Mouse (Mus musculus) megakaryocyte, embryonic 14.5 days (primary cell): ENCODE measurements at regions not wholly inside any gene's neighbourhood (a gene's known extent, or its start where the extent isn't known, plus 50 kb on each side); places are given as distances from the start of the nearest gene placed in this dataset.

ENCODE experiments used
- H3K27me3 ChIP-seq: replicated peaks from 2 replicates; pipeline ENCODE3; 2012; ENCODE audit warnings: inconsistent platforms
- H3K36me3 ChIP-seq: replicated peaks from 2 replicates; pipeline ENCODE3; 2012; ENCODE audit warnings: low read length, inconsistent platforms, mixed read lengths
- H3K4me1 ChIP-seq: 2 replicates; pipeline ENCODE4 v1.6.1; 2012; ENCODE audit warnings: inconsistent platforms
- H3K4me3 ChIP-seq: replicated peaks from 2 replicates; pipeline ENCODE3; 2012; ENCODE audit warnings: moderate library complexity, mild to moderate bottlenecking, inconsistent platforms
- H3K9me3 ChIP-seq: 2 replicates; pipeline ENCODE4 v1.6.1; 2012; ENCODE audit warnings: inconsistent platforms
- FLI1 ChIP-seq: IDR thresholded peaks from 2 replicates; pipeline ENCODE4 v1.6.1; 2012; ENCODE audit warnings: low read length, inconsistent platforms, mixed read lengths
- GATA1 ChIP-seq: IDR thresholded peaks from 3 replicates; pipeline ENCODE4 v1.6.1; 2012; ENCODE audit warnings: mixed read lengths, low read length, inconsistent platforms, borderline replicate concordance

GRCm38 (mm10) chr14:71359581-71359980 lies 759.9 kb upstream of the Fam160b2 start:
- no peak for TF ChIP-seq FLI1
- no peak for TF ChIP-seq GATA1
- H3K27me3 ChIP-seq, result peaks cover 18% of the 10 kb centered on the region
- no peaks in the 10 kb centered on the region for H3K9me3 ChIP-seq
- H3K4me1 ChIP-seq, result peaks cover 9% of the 10 kb centered on the region
- no peak overlapping the region for H3K4me3 ChIP-seq
- H3K36me3 ChIP-seq, result no peaks in the 10 kb centered on the region

GRCm38 (mm10) chr14:71338219-71338618 lies 738.6 kb upstream of the Fam160b2 start:
- no peak overlapping the region for H3K4me3 ChIP-seq
- TF ChIP-seq FLI1, result no peak
- TF ChIP-seq GATA1, result no peak

GRCm38 (mm10) chr14:71336906-71337305 lies 737.3 kb upstream of the Fam160b2 start:
- Histone ChIP-seq H3K9me3 (no peaks in the 10 kb centered on the region; the same call in 1 of the 2 replicates), H3K27me3 (peaks cover 2% of the 10 kb centered on the region), H3K4me3 (no peak overlapping the region), H3K4me1 (peaks cover 16% of the 10 kb centered on the region), H3K36me3 (no peaks in the 10 kb centered on the region)
- no peak for TF ChIP-seq GATA1
- TF ChIP-seq FLI1, result no peak

More at GRCm38 (mm10) chr14:71338219-71338618, 738.6 kb upstream of the Fam160b2 start:
- no peaks in the 10 kb centered on the region for H3K27me3 ChIP-seq
- peaks cover 16% of the 10 kb centered on the region for H3K4me1 ChIP-seq
- H3K36me3 ChIP-seq, result no peaks in the 10 kb centered on the region
- no peaks in the 10 kb centered on the region; the same call in 1 of the 2 replicates for H3K9me3 ChIP-seq

DNA sequence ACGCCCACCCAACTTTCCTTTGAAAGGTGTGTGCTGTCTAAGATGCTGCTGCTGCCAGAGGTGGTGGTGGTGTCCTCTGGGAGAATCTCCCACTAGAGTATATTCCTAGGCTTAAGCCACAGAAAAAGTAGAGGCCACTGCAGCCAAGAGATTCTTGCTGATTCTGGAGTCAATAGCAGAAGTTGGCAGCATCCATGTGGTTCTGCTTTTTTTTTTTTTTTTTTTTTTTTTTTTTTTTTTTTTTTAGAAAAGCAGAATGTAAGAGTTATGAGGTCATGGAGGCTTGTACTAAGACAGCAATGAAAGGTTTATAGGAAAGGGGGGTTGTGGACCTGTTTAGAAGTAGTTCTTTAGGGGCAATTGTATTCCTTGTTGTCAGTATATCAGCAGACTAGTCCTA lies 734.4 kb upstream of the Fam160b2 start:
- H3K4me3 ChIP-seq, result no peak overlapping the region
- no peaks in the 10 kb centered on the region for H3K9me3 ChIP-seq
- peaks cover 3% of the 10 kb centered on the region for H3K27me3 ChIP-seq
- no peaks in the 10 kb centered on the region for H3K36me3 ChIP-seq
- TF ChIP-seq FLI1 (no peak), GATA1 (no peak)
- peaks cover 28% of the 10 kb centered on the region for H3K4me1 ChIP-seq

- Histone ChIP-seq H3K27me3 (peaks cover 3% of the 10 kb centered on the region), H3K9me3 (peaks cover 12% of the 10 kb centered on the region), H3K4me3 (no peak overlapping the region), H3K4me1 (peaks cover 25% of the 10 kb centered on the region), H3K36me3 (no peaks in the 10 kb centered on the region)
- TF ChIP-seq FLI1, result no peak
- TF ChIP-seq GATA1, result no peak
These were observed 730.4 kb upstream of the Fam160b2 start for GRCm38 (mm10) chr14:71329862-71330630.

DNA sequence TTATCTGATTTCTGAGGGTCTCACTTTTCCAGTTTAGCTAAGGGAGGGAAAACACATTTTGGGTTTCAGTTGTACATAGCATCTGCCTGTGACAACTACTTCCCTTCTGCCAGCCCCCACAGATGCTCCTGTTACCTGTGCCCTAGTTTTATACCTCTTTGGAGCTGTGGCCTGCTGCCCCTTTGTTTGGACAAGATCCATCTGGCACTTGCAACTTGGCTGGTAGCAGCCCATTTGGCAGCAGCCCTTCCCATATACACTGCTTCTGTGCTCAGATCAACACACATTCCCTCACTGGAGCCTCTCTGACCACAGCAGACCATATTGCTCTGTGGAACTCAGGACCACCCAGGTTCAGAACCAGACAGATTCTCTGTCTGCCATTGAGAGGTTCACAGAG lies 728.0 kb upstream of the Fam160b2 start:
- H3K9me3 ChIP-seq, result peaks cover 12% of the 10 kb centered on the region
- H3K4me3 ChIP-seq, result no peak overlapping the region
- TF ChIP-seq GATA1 (no peak), FLI1 (no peak)
- H3K36me3 ChIP-seq, result no peaks in the 10 kb centered on the region
- H3K27me3 ChIP-seq, result peaks cover 3% of the 10 kb centered on the region
- peaks cover 12% of the 10 kb centered on the region for H3K4me1 ChIP-seq

DNA sequence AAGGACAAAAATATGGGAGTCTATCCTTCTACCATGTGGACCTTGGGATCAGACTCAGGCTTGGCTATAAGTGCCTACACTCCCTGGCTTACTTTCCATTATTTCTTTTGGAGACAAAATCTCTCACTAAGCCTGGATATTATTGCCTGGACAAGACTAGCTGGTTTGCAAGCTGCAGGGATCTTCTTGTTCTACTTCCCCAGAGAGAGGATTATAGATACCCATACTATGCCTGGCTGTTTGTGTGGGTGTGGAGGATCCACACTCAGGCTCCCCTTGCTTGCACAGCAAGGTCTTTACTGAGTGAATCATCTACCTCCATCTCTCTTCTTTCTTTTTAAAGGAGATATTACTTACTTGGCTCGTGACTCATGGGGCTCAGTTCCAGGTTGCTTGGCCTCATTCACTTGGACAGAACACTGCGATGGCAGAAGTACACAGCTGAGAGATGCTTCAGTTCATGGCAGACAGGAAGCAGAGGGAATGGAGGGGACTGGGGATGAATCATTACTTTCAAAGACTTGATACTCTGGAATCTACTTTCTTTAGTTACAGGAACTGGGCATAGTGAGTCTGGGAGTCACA lies 727.0 kb upstream of the Fam160b2 start:
- H3K9me3 ChIP-seq, result peaks cover 12% of the 10 kb centered on the region
- TF ChIP-seq GATA1 (no peak), FLI1 (no peak)
- no peaks in the 10 kb centered on the region for H3K27me3 ChIP-seq
- H3K36me3 ChIP-seq, result no peaks in the 10 kb centered on the region
- peaks cover 12% of the 10 kb centered on the region for H3K4me1 ChIP-seq
- H3K4me3 ChIP-seq, result no peak overlapping the region

- Histone ChIP-seq H3K9me3 (0 out of 2 replicates have a peak, but pooled peaks cover 3% of the 10 kb centered on the region), H3K4me1 (peaks cover 4% of the 10 kb centered on the region; the same call in 1 of the 2 replicates), H3K36me3 (no peaks in the 10 kb centered on the region), H3K4me3 (no peak overlapping the region), H3K27me3 (peaks cover 21% of the 10 kb centered on the region)
- TF ChIP-seq GATA1 (no peak), FLI1 (no peak)
These were observed 715.6 kb upstream of the Fam160b2 start for GRCm38 (mm10) chr14:71315228-71315627.

DNA sequence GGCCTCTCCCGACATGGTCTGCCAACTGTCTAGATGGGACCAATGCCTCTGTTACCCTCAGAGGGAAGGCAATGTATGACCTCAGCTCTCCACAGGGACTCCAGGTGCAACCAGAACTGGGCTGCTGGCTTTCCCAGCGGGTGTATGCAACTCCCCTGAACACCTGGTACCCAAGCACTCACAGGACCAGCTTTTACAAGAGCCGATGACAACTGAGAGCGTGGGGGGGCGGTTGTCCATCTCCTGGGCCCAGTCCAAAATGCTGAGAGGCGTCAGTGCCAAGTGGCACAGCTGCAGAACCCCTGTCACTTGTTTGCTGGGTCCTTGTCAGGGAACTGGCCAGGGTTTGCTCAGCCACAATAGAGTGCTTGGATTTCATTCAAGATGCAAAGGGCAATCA lies 700.1 kb upstream of the Fam160b2 start:
- H3K27me3 ChIP-seq, result peaks cover 18% of the 10 kb centered on the region

DNA sequence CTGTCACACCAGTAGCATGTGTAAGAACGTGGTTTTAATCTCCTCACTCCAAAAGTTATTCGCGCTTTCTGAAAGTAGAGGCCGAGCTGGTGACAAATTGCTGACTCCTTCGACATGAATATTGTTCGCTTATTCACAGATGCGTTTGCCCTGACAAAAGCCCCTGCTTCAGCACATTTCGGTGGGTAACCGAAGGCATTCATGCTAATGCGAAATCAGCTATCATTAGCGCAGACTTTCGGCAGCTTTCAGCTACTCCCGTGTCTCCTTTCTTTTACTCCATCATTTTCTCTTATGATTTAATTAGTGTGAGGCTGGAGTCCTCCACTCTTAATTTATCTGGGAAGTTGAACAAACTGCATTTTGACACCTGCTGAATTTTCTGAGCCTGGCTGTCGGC lies 681.9 kb upstream of the Fam160b2 start:
- TF ChIP-seq FLI1 (no peak), GATA1 (no peak)
- Histone ChIP-seq H3K4me3 (no peak overlapping the region), H3K36me3 (no peaks in the 10 kb centered on the region), H3K4me1 (peaks cover 31% of the 10 kb centered on the region), H3K27me3 (peaks cover 1% of the 10 kb centered on the region), H3K9me3 (peaks cover 12% of the 10 kb centered on the region)

More for the DNA sequence above, 700.1 kb upstream of the Fam160b2 start:
- Histone ChIP-seq H3K36me3 (no peaks in the 10 kb centered on the region), H3K4me1 (peaks cover 8% of the 10 kb centered on the region), H3K4me3 (no peak overlapping the region), H3K9me3 (no peaks in the 10 kb centered on the region)
- TF ChIP-seq FLI1 (no peak), GATA1 (no peak)
